Mouse (Mus musculus): ENCODE results near the gene Klf12. TPM values are rescaled to one million over a fixed set of nuclear protein-coding genes. Genes with fewer than 3 reads are reported as not detected.
A peak's percentile ranks its signal among the peaks of the same experiment; 100 is the strongest.

Klf12 gene
- polyA plus RNA-seq (2015; fragmentation: Nextera tagmentation; extraction: Ambion mirVana) = 5.4 and 8.8 TPM in 2 replicates

DNA sequence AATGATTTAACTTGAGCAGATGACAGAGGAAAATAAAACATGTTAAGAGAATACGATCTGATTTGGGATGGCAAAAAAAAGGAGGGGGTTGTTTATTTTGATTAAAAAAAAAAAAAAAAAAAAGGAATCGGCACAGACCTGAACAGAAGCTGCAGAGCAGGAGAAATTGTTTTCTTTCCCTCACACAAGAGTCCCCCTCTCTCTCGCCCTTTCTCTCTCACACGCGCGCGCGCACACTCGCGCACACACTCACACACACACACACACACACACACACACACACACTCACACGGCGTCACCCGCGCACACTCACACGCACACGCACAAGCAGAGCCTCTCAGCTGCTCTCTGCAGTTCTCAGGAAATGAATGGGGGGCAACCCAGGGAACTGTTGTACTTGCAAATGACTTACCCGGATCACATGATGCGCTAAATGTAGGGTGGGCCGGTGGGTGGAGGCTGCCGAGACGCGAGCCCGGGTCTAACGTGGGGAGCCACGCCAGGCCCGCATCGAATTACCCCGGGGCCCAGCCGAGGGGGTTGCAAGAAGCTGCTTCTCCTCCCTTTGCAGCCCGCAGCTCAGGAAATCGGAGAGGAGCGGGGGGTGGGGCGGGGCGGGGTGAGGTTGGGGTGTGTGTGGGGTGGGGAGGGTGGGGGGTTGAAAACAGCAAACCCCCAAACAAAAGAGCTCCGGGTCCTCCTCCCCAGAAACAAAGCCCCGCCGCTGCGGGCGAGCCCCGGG lies at the start of gene Klf12:
Gene Klf12 (minus strand): TSS at position 561 of the 742 bp plus-strand sequence.
- peak; percentile 35 for DNase-seq (ENCODE audit: low spot score)

- DNase-seq (ENCODE audit: low spot score) = no peak
Observed at GRCm38 (mm10) chr14:100333369-100333768, 48.9 kb upstream of the Klf12 start.

DNA sequence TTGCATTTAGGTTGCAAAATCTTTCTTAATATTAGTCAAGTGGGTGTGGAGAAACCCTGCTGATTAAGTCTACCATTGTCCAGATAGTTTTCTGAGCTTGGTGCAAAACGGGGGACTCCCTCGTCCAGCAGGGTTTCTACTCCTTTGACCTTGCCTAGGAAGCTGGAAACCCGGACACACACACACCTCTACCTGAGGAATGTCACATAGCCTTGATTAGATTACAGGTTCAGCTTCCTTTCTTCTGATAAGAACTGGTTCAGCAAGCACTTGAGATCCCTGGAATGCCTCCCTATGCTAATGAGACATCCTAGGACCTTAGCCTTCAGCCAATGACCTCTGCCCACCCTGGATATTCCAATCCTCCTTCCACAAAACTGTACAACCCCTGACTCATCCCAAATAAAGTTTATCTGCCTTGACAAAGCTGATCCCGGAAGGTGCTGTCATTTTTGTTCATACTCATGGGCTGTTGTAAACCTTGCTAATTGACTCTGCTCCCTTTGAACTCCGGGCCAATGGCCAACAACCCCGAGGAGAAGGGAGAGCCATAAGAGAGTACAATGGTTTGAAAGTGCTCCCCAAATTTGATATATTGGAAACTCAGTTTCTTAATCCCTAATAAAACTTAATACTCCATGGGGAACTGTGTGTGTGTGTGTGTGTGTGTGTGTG lies 44.3 kb upstream of the Klf12 start:
- DNase-seq (ENCODE audit: low spot score) = no peak

GRCm38 (mm10) chr14:100324303-100324702 lies 39.8 kb upstream of the Klf12 start:
- no peak for DNase-seq (ENCODE audit: low spot score)

- no peak for DNase-seq (ENCODE audit: low spot score)
Observed at GRCm38 (mm10) chr14:100322012-100322411, 37.5 kb upstream of the Klf12 start.

DNA sequence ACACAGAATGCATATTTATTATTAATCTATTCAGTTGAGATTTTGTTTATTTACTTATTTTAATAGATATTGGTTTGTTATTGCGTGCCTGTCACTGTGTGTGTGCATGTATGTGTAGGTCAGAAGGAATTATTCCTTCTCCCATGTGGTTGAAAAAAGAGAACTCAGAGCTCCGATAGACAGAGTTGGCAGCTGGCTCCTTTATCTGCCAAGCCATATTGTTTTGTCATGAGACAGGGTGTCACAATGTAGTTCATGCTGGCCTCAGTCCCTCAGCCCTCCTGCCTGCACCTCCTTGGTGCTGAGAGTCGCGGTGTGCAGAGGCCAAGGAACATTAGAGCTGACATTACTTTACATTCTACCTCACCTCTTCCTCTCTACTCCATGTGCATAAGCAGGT lies 32.3 kb upstream of the Klf12 start:
- DNase-seq (ENCODE audit: low spot score) = no peak

DNA sequence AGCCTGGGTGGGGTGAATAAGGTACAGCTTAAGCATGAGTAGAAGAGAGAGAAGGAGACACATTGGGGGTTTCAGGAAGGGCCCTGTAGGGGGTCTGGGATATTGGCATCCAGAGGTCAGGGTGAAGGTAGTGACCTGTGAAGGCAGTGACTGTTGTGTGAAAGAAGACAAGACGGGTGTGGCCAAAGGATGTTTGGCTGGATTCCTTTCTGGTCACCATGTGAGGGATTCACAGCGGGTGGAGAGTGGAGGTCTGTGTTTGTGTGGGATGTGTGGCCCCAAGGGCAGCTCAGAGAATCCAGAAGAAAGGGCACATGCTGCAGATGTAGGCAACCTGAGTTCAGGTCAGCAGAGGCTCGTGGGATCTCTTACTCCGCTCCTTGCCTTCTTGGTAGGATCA lies 29.6 kb upstream of the Klf12 start:
- no peak for DNase-seq (ENCODE audit: low spot score)

DNA sequence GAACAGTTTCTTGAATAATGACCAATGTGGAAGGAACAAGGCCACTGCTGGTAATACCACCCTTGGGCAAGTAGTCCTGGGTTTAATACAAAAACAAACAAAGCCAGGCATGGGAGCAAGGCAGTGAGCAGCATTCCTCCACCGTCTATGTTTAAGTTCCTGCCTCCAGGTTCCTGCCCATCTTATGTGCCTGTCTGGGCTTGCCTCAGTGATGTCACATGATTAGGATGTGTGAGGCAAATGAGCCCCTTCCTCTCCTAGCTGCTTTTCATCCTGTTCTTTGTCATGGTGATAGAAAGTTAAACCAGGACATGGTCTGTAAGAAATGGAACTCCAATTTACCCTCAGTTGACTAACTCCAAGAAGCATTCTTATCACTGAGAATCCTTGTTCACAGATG lies 16.4 kb upstream of the Klf12 start:
- no peak for DNase-seq (ENCODE audit: low spot score)

DNA sequence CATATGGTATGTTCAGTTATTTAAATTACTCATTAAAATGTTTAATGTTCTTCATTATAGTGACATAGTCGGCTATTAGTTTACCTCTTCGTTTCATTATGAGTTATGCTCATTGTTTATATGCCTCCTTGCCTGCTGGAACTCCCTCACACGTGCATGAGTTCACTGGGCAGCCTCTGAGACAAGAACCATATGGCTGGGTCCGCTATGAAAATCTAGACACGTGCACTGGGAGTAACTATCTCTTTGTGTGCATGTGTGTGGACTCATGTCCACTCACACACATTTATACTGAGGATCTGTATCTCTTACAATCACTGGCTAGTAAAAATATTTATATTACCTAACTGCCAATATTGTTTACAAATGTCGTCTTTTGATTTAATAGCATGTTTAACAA lies 14.4 kb upstream of the Klf12 start:
- DNase-seq (ENCODE audit: low spot score) = no peak

- DNase-seq (ENCODE audit: low spot score) = no peak
Observed at GRCm38 (mm10) chr14:100286586-100287241, 2.2 kb upstream of the Klf12 start.

DNA sequence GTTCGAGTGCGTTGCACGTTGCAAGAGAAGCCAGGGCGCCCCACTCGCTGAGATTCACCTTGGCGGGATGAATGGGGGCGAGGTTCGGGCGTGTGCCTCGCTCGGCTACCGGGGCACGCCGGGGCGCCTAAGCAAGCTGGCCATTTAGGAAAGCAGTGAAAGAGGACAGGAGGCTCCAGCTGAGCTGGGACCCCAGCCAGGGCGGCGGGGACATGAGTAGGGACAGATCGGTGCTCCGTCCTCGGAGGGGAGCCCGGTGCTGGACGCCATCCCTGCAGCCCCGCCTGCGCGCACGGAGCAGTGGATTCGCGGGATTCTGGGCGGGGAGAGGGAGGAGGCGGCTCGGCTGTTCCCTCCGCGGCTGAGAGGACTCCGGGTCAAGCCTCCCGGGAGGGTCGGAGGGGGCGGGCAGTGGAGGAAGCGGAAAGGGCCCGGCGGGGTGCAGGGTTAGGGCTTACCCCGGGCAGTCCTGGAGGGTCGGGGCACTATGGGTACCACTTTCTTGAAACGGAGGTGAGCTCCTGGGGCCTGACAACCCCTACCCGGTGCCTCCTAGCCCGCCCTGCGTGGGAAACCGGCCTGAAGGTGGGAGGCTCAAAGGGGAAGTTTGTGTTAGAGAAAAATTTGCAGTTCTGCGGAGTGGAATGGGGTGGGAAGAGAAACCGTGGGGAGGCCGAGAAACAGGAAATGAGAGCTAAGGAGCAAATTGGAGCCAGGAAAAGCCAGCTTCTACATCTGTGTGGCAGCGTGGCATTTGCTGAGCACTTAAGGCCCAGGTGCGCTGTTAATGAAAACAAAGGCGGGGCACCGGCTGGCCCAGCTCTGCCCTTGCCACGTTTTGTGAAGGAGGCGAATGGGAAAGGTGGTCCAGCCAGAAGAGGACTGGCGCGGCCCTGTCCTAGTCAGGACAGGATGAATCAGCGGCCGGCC lies 1.4 kb upstream of the Klf12 start:
- DNase-seq (ENCODE audit: low spot score) = no peak

DNA sequence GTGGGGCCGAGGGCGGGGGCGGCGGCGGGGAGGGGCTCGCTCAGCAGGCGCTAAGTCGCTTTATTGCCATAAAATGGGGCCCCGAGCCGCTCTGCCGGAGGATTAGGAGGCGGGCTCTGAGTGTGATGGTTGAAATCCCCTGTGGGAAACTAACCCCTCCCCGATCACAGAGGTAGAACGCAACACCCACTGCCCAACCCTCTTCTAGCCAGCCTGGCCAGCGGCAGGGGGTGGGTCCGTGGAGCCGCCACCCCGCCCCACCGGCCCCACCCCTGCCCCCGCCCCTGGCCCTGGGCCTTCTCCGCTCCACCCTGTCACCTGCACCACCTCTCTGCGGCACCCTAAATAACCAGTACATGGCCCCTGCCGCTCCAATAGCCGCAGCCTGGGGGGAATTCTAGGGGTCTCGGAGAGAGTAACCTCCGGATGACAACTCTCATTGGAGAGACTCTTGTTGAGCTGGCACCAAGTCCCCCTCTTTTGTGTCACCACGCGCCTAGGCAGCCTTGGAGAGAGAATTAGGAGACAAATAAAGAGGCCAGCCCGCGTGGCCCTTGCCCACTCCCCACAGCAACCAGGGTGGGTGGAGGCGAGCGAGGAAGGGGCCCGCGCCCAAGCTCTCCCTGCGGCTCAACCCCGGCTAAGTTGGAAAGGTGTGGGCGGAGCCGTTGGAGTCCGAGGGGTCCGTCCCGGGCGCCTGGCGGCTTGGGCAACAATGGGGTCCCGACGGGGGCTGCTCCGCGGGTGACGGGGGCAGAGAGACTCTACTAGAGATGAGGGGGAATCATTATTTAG lies 579 bp upstream of the Klf12 start:
- peak; percentile 10 for DNase-seq (ENCODE audit: low spot score)

DNA sequence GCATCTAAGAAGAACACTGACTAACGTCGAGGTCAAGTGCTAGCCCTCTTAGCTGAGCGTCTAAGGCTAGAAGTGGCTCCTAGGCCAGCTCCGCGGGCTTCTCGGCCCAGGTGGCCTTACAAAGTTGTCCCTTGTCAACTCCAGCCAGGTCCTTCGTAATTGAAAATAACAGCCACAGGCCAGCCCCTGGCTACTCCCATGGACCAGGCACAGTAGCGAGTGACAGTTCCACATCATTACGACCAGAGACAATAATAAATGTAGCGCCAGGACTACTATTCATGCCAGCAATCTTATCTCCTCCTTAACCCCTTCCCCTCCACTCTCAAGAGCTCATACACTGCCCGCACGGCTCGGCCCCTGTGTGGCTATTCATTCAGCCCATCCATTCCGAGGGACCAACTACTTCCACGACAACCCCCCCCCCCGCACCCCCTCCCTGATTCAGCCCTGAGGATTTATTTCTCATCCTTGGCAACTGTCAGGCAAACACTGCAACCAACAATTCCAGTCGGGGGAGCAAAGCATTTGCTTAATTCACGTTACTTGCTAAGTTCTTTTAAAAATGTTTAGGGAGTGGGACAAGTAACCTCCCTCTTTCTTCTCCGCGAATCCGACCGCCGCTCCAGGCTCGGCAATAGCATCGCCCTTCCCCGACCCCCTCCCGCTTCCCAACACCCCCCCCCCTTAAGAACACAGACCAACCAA lies 914 bp downstream of the Klf12 start:
- no peak for DNase-seq (ENCODE audit: low spot score)

- no peak for DNase-seq (ENCODE audit: low spot score)
Observed at GRCm38 (mm10) chr14:100282651-100283050, 1.8 kb downstream of the Klf12 start.

DNA sequence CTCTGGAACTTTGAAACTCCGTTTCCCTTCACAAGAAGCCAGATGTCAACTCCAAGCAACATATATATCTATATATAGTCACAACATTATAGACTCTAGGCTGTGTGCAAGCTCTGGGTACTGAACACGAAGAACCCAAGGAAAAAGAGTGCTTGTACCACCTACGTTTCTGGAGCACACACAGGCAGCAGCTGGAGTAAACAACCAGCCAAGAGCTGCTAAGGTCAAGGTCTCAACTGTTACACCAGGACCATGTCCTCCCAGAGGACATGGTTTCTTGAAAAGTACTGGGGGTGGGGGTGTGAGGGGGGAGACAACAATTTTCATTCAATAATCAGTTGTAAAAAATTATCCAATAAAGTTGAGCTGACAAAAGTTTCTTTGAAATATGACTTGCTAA lies 2.7 kb downstream of the Klf12 start:
- no peak for DNase-seq (ENCODE audit: low spot score)

DNA sequence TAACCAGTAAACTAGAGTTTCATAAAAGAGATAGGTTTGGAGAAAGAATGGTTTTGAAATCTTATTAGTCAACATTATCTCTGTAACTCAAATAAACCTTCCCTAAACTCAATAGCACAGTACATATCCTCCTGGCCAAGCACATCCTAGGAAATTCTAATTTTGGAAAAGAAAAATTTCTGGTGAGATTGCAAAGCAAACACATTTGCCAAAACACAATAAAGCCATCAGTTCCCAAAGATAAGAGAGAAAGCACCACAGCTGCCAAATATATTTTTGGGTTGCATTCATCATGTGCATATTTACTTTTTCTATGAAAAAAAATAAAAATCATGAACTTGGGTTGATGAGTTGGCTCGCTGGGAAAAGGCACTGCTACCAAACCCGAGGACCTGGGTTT lies 10.3 kb downstream of the Klf12 start:
- no peak for DNase-seq (ENCODE audit: low spot score)

- no peak for DNase-seq (ENCODE audit: low spot score)
Observed at GRCm38 (mm10) chr14:100260531-100260930, 23.9 kb downstream of the Klf12 start.

DNA sequence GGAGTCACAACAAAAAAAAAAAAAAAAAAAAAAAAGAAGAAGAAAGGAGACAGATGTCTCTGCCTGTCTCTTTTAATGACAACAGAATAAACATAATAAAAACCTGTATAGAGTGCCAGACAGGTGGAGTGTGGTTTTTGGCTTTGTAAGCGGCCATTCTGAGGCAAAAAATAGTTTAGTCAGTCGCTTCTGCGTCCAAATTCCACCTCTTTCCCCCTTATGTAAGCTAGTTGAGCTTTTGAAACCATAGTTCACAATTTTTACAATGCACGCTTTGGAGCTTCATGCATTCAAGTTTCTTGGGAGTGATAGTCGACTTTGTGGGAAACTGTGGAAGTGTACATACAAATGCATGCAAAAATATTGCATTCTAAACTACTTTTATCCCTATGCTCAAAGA lies 41.4 kb downstream of the Klf12 start:
- DNase-seq (ENCODE audit: low spot score) = no peak

DNA sequence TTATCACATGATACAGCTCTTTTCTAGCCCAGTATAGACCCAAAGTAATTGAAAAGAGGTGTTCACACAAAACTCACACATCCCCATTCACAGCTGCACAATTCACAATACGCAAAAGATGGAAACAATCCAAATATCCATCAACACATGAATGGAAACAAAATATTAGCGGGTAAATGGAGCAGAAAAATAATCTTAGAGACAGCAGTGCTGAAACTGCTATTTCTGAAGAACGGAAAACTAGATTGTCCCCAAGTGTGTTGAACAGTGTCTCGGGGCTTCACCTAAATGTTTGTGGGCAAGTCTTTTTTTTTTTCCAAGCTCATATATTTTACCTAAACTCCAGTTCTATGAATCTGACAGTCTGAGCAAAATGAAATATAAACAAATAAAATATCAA lies 44.6 kb downstream of the Klf12 start:
- no peak for DNase-seq (ENCODE audit: low spot score)

DNA sequence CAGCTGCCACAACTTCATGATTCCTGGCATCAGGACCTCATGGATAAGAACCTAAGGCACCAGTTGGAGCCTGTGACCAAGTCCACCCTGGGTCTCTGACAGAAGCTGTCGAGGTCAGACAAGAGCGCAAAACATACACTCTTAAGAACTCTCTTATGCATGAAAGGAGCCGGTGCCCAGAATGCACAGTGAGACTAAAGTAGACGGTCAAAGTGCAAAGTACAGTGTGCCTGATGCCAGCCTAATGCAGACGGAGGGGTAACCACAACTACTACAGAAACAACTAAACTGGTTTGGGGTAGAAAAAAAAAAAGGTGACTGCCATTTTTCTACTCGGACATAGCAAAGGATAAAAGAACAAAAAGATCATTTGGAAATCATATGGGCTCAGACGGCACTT lies 47.7 kb downstream of the Klf12 start:
- DNase-seq (ENCODE audit: low spot score) = no peak

All from thymus, postnatal 0 days (tissue).